Mouse (Mus musculus) myocyte (in vitro differentiated cells): ENCODE results near the gene Hdgfl2.

Experiments
- CEBPB ChIP-seq: IDR thresholded peaks from 2 replicates; pipeline ENCODE4 v1.6.1; 2011; ENCODE audit warnings: mild to moderate bottlenecking, moderate library complexity; ENCODE audit not compliant: poor library complexity, insufficient read depth, severe bottlenecking
- E2F4 ChIP-seq: IDR thresholded peaks from one replicate; pipeline ENCODE4 v1.6.1; 2011; ENCODE audit warnings: mild to moderate bottlenecking, control low read depth, moderate library complexity; ENCODE audit not compliant: insufficient read depth
- MAX ChIP-seq: IDR thresholded peaks from one replicate; pipeline ENCODE4 v1.6.1; 2011; ENCODE audit warnings: low read depth, mild to moderate bottlenecking, control low read depth
- MYOD1 ChIP-seq, 3 experiments: IDR thresholded peaks; one replicate each; pipeline ENCODE4 v1.6.1; 2011; ENCODE audit warnings: control low read depth in 2 of 3, low read depth in 2 of 3, mild to moderate bottlenecking in 2 of 3, moderate library complexity in 1 of 3; ENCODE audit not compliant: insufficient read length in 2 of 3, control insufficient read depth in 1 of 3
- MYOG ChIP-seq, 3 experiments: IDR thresholded peaks; one replicate each; pipeline ENCODE4 v1.6.1; 2011; ENCODE audit warnings: control low read depth in 2 of 3, low read depth in 2 of 3, mild to moderate bottlenecking in 2 of 3; ENCODE audit not compliant: insufficient read length in 2 of 3, control insufficient read depth in 1 of 3, insufficient read depth in 1 of 3
- POLR2A ChIP-seq: IDR thresholded peaks from one replicate; pipeline ENCODE4 v1.6.1; 2011; ENCODE audit warnings: low read depth, mild to moderate bottlenecking, control low read depth, moderate library complexity; ENCODE audit not compliant: insufficient read length
- POLR2AphosphoS2 ChIP-seq: IDR thresholded peaks from one replicate; pipeline ENCODE4 v1.6.1; 2011; ENCODE audit warnings: low read depth, control low read depth; ENCODE audit not compliant: insufficient read length
- REST ChIP-seq: IDR thresholded peaks from one replicate; pipeline ENCODE4 v1.6.1; 2011; ENCODE audit warnings: mild to moderate bottlenecking, control low read depth, moderate library complexity; ENCODE audit not compliant: insufficient read depth, insufficient read length
- SRF ChIP-seq: IDR thresholded peaks from one replicate; pipeline ENCODE4 v1.6.1; 2011; ENCODE audit warnings: low read depth; ENCODE audit not compliant: control insufficient read depth, insufficient read length
- TCF12 ChIP-seq: IDR thresholded peaks from one replicate; pipeline ENCODE4 v1.6.1; 2011; ENCODE audit warnings: mild to moderate bottlenecking, control low read depth; ENCODE audit not compliant: poor library complexity, insufficient read depth, severe bottlenecking
- TCF3 ChIP-seq: IDR thresholded peaks from one replicate; pipeline ENCODE4 v1.6.1; 2011; ENCODE audit warnings: low read depth, control low read depth; ENCODE audit not compliant: insufficient read length
- USF1 ChIP-seq: IDR thresholded peaks from one replicate; pipeline ENCODE4 v1.6.1; 2011; ENCODE audit warnings: low read depth, mild to moderate bottlenecking, control low read depth, moderate library complexity

- TF ChIP-seq E2F4 (no peak), POLR2A (no peak), MAX (no peak), USF1 (no peak), CEBPB (no peak), MYOG (IDR thresholded peaks at IDR 0.05; ENCODE audit: control insufficient read depth in 1 of 3, insufficient read depth in 1 of 3, insufficient read length in 2 of 3, low read depth in 2 of 3) (no peak), TCF12 (no peak), SRF (no peak), MYOD1 (IDR thresholded peaks at IDR 0.05; ENCODE audit: control insufficient read depth in 1 of 3, insufficient read length in 2 of 3, low read depth in 2 of 3) (no peak), POLR2AphosphoS2 (no peak), REST (no peak), TCF3 (no peak)
Measured at GRCm38 (mm10) chr17:56079921-56080320, 487 bp downstream of the Hdgfl2 start.
